Mouse (Mus musculus): Measurements from ENCODE around the gene Fam214b. TPM values are rescaled to one million over a fixed set of nuclear protein-coding genes. Genes with fewer than 3 reads are reported as not detected.
"Not testable (repeated sequence)": the region's sequence is repeated elsewhere in the genome, so short reads cannot be mapped to it uniquely, and the experiment has no call there.

Gene Fam214b
- total and polyA plus RNA-seq, 3 experiments = 17.7 to 24.4 (median 17.8) TPM

DNA sequence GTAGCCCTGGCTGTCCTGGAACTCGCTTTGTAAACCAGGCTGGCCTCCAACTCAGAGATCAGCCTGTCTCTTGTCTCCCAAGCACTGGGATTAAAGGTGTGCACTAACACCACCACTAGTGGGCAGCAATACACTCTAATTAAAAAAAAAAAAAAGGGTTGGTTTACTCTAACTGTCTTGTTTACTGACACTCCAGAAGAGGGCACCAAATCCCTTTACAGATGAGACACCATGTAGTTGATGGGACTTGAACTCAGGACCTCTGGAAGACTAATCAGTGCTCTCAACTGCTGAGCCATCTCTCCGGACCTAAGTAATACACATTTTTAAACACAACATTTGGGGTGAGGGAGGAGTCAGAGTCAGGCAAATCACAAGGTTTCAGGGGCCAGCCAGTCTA is 40.3 kb downstream of the Fam214b start:
- peaks cover 30% of the 10 kb centered on the region for H3K4me1 ChIP-seq (ENCODE audit: insufficient read depth, low read depth, low read length)
- H3K4me3 ChIP-seq (ENCODE audit: low read depth, low read length) = no peak overlapping the region
- H3K27me3 ChIP-seq (ENCODE audit: insufficient read depth, low read length) = no peaks in the 10 kb centered on the region
- DNase-seq (ENCODE audit: low spot score) (no peak), ATAC-seq (ENCODE audit: extremely low read depth, insufficient number of reproducible peaks, low FRiP score, poor library complexity, severe bottlenecking) (no peak; the same call in 1 of the 2 replicates)
- TF ChIP-seq TAL1 (conservative IDR thresholded peaks at IDR 0.05; ENCODE audit: low read depth, low read length) = no peak
- TF ChIP-seq GATA1 (IDR thresholded peaks at IDR 0.05; ENCODE audit: borderline replicate concordance, low read length) = no peak
- no peak for TF ChIP-seq GATA2 (IDR thresholded peaks at IDR 0.05; ENCODE audit: borderline replicate concordance, low read depth, low read length)
- peak; percentile 48 for TF ChIP-seq CTCF (IDR thresholded peaks at IDR 0.05; ENCODE audit: low read depth, low read length)
- TF ChIP-seq POLR2AphosphoS5 (IDR thresholded peaks at IDR 0.05; ENCODE audit: insufficient replicate concordance, low read depth, low read length) = no peak
- H3K36me3 ChIP-seq (replicated peaks) = peaks cover 65% of the 10 kb centered on the region
- no peaks in the 10 kb centered on the region for H3K9me3 ChIP-seq (replicated peaks)

- Histone ChIP-seq H3K36me3 (replicated peaks) (peaks cover 65% of the 10 kb centered on the region), H3K27me3 (ENCODE audit: insufficient read depth, low read length) (no peaks in the 10 kb centered on the region), H3K4me3 (ENCODE audit: low read depth, low read length) (no peak overlapping the region), H3K9me3 (replicated peaks) (no peaks in the 10 kb centered on the region), H3K4me1 (ENCODE audit: insufficient read depth, low read depth, low read length) (peaks cover 30% of the 10 kb centered on the region)
- TF ChIP-seq CTCF (IDR thresholded peaks at IDR 0.05; ENCODE audit: low read depth, low read length) (no peak), POLR2AphosphoS5 (IDR thresholded peaks at IDR 0.05; ENCODE audit: insufficient replicate concordance, low read depth, low read length) (no peak), GATA1 (IDR thresholded peaks at IDR 0.05; ENCODE audit: borderline replicate concordance, low read length) (no peak), TAL1 (conservative IDR thresholded peaks at IDR 0.05; ENCODE audit: low read depth, low read length) (no peak), GATA2 (IDR thresholded peaks at IDR 0.05; ENCODE audit: borderline replicate concordance, low read depth, low read length) (no peak)
- ATAC-seq (ENCODE audit: extremely low read depth, insufficient number of reproducible peaks, low FRiP score, poor library complexity, severe bottlenecking) (no peak), DNase-seq (ENCODE audit: low spot score) (no peak)
Measured at GRCm38 (mm10) chr4:43004951-43005350, 41.1 kb downstream of the Fam214b start.

- ATAC-seq (ENCODE audit: extremely low read depth, insufficient number of reproducible peaks, low FRiP score, poor library complexity, severe bottlenecking) = no peak
- no peak for TF ChIP-seq TAL1 (conservative IDR thresholded peaks at IDR 0.05; ENCODE audit: low read depth, low read length)
- no peak for TF ChIP-seq CTCF (IDR thresholded peaks at IDR 0.05; ENCODE audit: low read depth, low read length)
- no peak for TF ChIP-seq GATA2 (IDR thresholded peaks at IDR 0.05; ENCODE audit: borderline replicate concordance, low read depth, low read length)
- no peak for TF ChIP-seq POLR2AphosphoS5 (IDR thresholded peaks at IDR 0.05; ENCODE audit: insufficient replicate concordance, low read depth, low read length)
- no peak for TF ChIP-seq GATA1 (IDR thresholded peaks at IDR 0.05; ENCODE audit: borderline replicate concordance, low read length)
- peaks cover 63% of the 10 kb centered on the region for H3K36me3 ChIP-seq (replicated peaks)
Measured at GRCm38 (mm10) chr4:43002756-43003439, 43.1 kb downstream of the Fam214b start.

DNA sequence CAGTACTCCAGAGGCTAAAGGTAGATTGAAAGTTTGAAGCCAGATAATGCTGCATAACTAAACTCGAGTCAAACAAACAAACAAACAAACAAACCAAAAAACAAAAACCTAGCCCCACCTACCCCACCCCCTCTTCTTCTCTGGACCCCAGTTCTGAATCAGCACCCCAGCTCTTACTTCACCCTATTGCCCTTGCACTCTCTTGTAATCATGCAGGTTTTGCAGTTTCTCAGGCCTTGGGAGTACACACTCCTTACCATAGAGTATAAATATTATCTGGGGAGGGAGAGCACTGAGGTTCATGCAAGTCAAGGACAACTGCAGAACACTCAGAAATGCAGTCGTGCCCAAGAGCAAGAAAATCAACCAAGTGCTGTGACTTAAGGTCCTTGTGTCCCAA is 44.7 kb downstream of the Fam214b start:
- no peak overlapping the region for H3K4me3 ChIP-seq (ENCODE audit: low read depth, low read length)
- no peaks in the 10 kb centered on the region for H3K27me3 ChIP-seq (ENCODE audit: insufficient read depth, low read length)
- ATAC-seq (ENCODE audit: extremely low read depth, insufficient number of reproducible peaks, low FRiP score, poor library complexity, severe bottlenecking) (no peak), DNase-seq (ENCODE audit: low spot score) (no peak)
- TF ChIP-seq TAL1 (conservative IDR thresholded peaks at IDR 0.05; ENCODE audit: low read depth, low read length) (no peak), GATA1 (IDR thresholded peaks at IDR 0.05; ENCODE audit: borderline replicate concordance, low read length) (no peak), CTCF (IDR thresholded peaks at IDR 0.05; ENCODE audit: low read depth, low read length) (no peak), POLR2AphosphoS5 (IDR thresholded peaks at IDR 0.05; ENCODE audit: insufficient replicate concordance, low read depth, low read length) (no peak), GATA2 (IDR thresholded peaks at IDR 0.05; ENCODE audit: borderline replicate concordance, low read depth, low read length) (no peak)
- H3K36me3 ChIP-seq (replicated peaks) = peaks cover 58% of the 10 kb centered on the region
- H3K9me3 ChIP-seq (replicated peaks) = no peaks in the 10 kb centered on the region
- peaks cover 29% of the 10 kb centered on the region for H3K4me1 ChIP-seq (ENCODE audit: insufficient read depth, low read depth, low read length)

More at GRCm38 (mm10) chr4:43002756-43003439, 43.1 kb downstream of the Fam214b start:
- Histone ChIP-seq H3K4me1 (ENCODE audit: insufficient read depth, low read depth, low read length) (peaks cover 22% of the 10 kb centered on the region), H3K9me3 (replicated peaks) (no peaks in the 10 kb centered on the region), H3K27me3 (ENCODE audit: insufficient read depth, low read length) (no peaks in the 10 kb centered on the region), H3K4me3 (ENCODE audit: low read depth, low read length) (no peak overlapping the region)
- no peak for DNase-seq (ENCODE audit: low spot score)

GRCm38 (mm10) chr4:43000141-43000986 is 45.7 kb downstream of the Fam214b start, which contains the start of gene Vcp:
Gene Vcp (minus strand): TSS chr4:43000507.
- Histone ChIP-seq H3K4me1 (ENCODE audit: insufficient read depth, low read depth, low read length) (peaks cover 28% of the 10 kb centered on the region), H3K4me3 (ENCODE audit: low read depth, low read length) (peak within 1 kb of the TSS; percentile 88), H3K36me3 (replicated peaks) (peaks cover 59% of the 10 kb centered on the region)
- not testable (repeated sequence) for H3K9me3 ChIP-seq (replicated peaks); H3K27me3 ChIP-seq (ENCODE audit: insufficient read depth, low read length)
- peak; percentile 97 for ATAC-seq (ENCODE audit: extremely low read depth, insufficient number of reproducible peaks, low FRiP score, poor library complexity, severe bottlenecking)
- peak; percentile 99 for DNase-seq (ENCODE audit: low spot score)

DNA sequence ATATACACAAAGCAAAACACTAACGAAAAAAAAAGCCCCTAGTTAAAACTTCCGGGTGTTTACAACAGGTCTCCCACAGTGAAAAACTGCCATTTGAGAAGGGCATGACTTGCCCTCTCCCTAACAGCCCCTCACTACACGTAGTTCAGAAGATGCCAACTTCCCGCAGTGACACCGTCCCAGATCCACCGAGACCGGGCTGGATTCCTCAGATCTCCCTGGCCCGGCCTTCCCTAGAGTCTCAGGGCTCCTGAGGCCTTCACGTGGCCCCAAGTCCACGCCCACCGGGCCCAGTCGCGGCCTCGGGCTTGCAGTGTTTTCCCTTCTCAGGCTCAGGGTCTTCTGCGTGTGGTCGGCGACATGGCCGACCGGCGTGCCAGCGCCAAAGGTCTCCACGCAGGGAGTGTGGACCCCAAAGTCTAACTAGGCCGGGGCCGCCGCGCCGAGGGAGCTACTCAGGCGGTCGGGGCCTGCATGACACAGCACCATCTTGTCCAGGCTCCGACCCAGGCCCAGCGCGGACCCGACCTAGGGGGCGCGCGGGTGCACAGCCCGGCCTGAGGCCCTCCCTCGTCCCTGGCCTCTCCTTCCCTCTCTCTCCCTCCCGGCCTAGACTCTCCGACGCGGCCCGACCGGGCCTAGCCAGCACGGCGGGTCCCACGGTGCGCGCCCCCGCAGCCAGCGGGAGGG is 46.4 kb downstream of the Fam214b start:
- no peak for ATAC-seq (ENCODE audit: extremely low read depth, insufficient number of reproducible peaks, low FRiP score, poor library complexity, severe bottlenecking)
- no peak for TF ChIP-seq GATA1 (IDR thresholded peaks at IDR 0.05; ENCODE audit: borderline replicate concordance, low read length)
- TF ChIP-seq POLR2AphosphoS5 (IDR thresholded peaks at IDR 0.05; ENCODE audit: insufficient replicate concordance, low read depth, low read length) = no peak
- TF ChIP-seq GATA2 (IDR thresholded peaks at IDR 0.05; ENCODE audit: borderline replicate concordance, low read depth, low read length) = no peak
- Histone ChIP-seq H3K4me1 (ENCODE audit: insufficient read depth, low read depth, low read length) (peaks cover 28% of the 10 kb centered on the region), H3K36me3 (replicated peaks) (peaks cover 58% of the 10 kb centered on the region), H3K9me3 (replicated peaks) (no peaks in the 10 kb centered on the region), H3K4me3 (ENCODE audit: low read depth, low read length) (peak overlapping the region; percentile 88), H3K27me3 (ENCODE audit: insufficient read depth, low read length) (no peaks in the 10 kb centered on the region)
- DNase-seq (ENCODE audit: low spot score) = peak; percentile 62
